Mouse (Mus musculus) ES-E14 (cell line): ENCODE data around the gene Utp15. TPM values are rescaled to one million over a fixed set of nuclear protein-coding genes. Genes with fewer than 3 reads are reported as not detected.

ENCODE experiments used
- DNase-seq: peaks from one replicate; pipeline ENCODE4 v3.0.0-alpha.2; 2013; ENCODE audit warnings: low read depth, low spot score
- H3K27ac ChIP-seq: 2 replicates; pipeline ENCODE4 v1.5.1; 2012; ENCODE audit warnings: low read depth, mild to moderate bottlenecking, low read length, moderate library complexity, mixed read lengths; ENCODE audit not compliant: poor library complexity, insufficient read depth, severe bottlenecking
- H3K36me3 ChIP-seq: 2 replicates; pipeline ENCODE4 v1.6.1; 2012; ENCODE audit warnings: mild to moderate bottlenecking, low read length, moderate library complexity, mixed read lengths; ENCODE audit not compliant: control insufficient read depth, poor library complexity, insufficient read depth, severe bottlenecking
- H3K4me1 ChIP-seq, 2 experiments: fragments of 150-350 bp in 1 of 2; sonication (generic) in 1 of 2; 2 replicates each; pipeline ENCODE4 v1.6.1; 2012; ENCODE audit warnings: low read length in 2 of 2, mild to moderate bottlenecking in 1 of 2, mixed read lengths in 1 of 2; ENCODE audit not compliant: control insufficient read depth in 2 of 2, insufficient read depth in 2 of 2, poor library complexity in 1 of 2
- H3K4me3 ChIP-seq, 2 experiments: fragments of 150-350 bp in 1 of 2; sonication (generic) in 1 of 2; 2 replicates each; pipeline ENCODE4 v1.5.1; 2012; ENCODE audit warnings: low read length in 2 of 2, low read depth in 1 of 2, mild to moderate bottlenecking in 1 of 2, mixed read lengths in 1 of 2; ENCODE audit not compliant: insufficient read depth in 1 of 2, poor library complexity in 1 of 2, severe bottlenecking in 1 of 2
- H3K9ac ChIP-seq: 2 replicates; pipeline ENCODE4 v1.6.1; 2012; ENCODE audit warnings: low read depth, mild to moderate bottlenecking, low read length, mixed read lengths; ENCODE audit not compliant: poor library complexity, insufficient read depth, severe bottlenecking
- H3K9me3 ChIP-seq: fragments of 150-350 bp; sonication (generic); 2 replicates; pipeline ENCODE4 v1.6.1; 2012; ENCODE audit warnings: low read depth, mild to moderate bottlenecking, low read length; ENCODE audit not compliant: control insufficient read depth, insufficient read depth
- CHD2 ChIP-seq: IDR thresholded peaks from 2 replicates; pipeline ENCODE4 v1.6.1; 2014; ENCODE audit warnings: mild to moderate bottlenecking, low read depth, low read length, inconsistent platforms
- HCFC1 ChIP-seq: IDR thresholded peaks from 2 replicates; pipeline ENCODE4 v1.6.1; 2012; ENCODE audit warnings: low read length, inconsistent platforms, borderline replicate concordance; ENCODE audit not compliant: insufficient read depth
- MAFK ChIP-seq: IDR thresholded peaks from 2 replicates; pipeline ENCODE4 v1.6.1; 2014; ENCODE audit warnings: mild to moderate bottlenecking, low read depth, low read length, inconsistent platforms; ENCODE audit not compliant: insufficient read depth
- ZC3H11A ChIP-seq: IDR thresholded peaks from 2 replicates; pipeline ENCODE4 v1.6.1; 2012; ENCODE audit warnings: low read depth, mild to moderate bottlenecking, inconsistent platforms, low read length, borderline replicate concordance
- ZNF384 ChIP-seq: IDR thresholded peaks from 2 replicates; pipeline ENCODE4 v1.6.1; 2012; ENCODE audit warnings: low read depth, low read length, inconsistent platforms
- in situ Hi-C, 2 experiments: fragments of 600-800 bp; cut with MboI; formaldehyde crosslinking; loops; one replicate each; pipeline ENCODE4 v1.15.1; 2025; ENCODE audit warnings: low sequenced_read_pairs in 2 of 2, inconsistent platforms in 1 of 2; ENCODE audit not compliant: unreplicated experiment in 2 of 2
- total RNA-seq: library from RNA; depleted of rRNA; stranded (reverse); fragments of 300-350 nt; gene quantifications from 2 replicates; pipeline ENCODE4 v1.2.3, GENCODE M21; 2012

Gene Utp15
- total RNA-seq, 1 experiment: 38.9 TPM

- H3K9me3 ChIP-seq: no peaks in the 10 kb centered on the region
- DNase-seq: no peak
- peaks cover 23% of the 10 kb centered on the region for H3K36me3 ChIP-seq
- TF ChIP-seq MAFK: no peak
- no peak for TF ChIP-seq HCFC1
- 0 out of 2 replicates have a peak, but pooled peaks have one; percentile 22 for TF ChIP-seq CHD2
- no peak overlapping the region for H3K4me3 ChIP-seq
- in situ Hi-C loops: no loop called here
- peak overlapping the region; percentile 49; the same call in 1 of the 2 replicates for H3K27ac ChIP-seq
- no peak overlapping the region for H3K9ac ChIP-seq
- H3K4me1 ChIP-seq: peaks cover 2 to 3% of the 10 kb centered on the region in 2 experiments; a peak in 3 of 4 replicates
Observed at GRCm38 (mm10) chr13:98306852-98307475, 44.1 kb upstream of the Utp15 start.

- peaks cover 2% of the 10 kb centered on the region in 2 experiments; a peak in 3 of 4 replicates for H3K4me1 ChIP-seq
- no peak overlapping the region for H3K4me3 ChIP-seq
- in situ Hi-C loops: no loop called here
- peak overlapping the region; percentile 63; the same call in 1 of the 2 replicates for H3K27ac ChIP-seq
- peaks cover 17% of the 10 kb centered on the region; the same call in 1 of the 2 replicates for H3K36me3 ChIP-seq
- peak; percentile 44 for DNase-seq
- no peaks in the 10 kb centered on the region for H3K9me3 ChIP-seq
- TF ChIP-seq HCFC1: no peak
- no peak for TF ChIP-seq CHD2
- TF ChIP-seq MAFK: no peak
- TF ChIP-seq ZC3H11A: no peak
- TF ChIP-seq ZNF384: no peak
- no peak overlapping the region for H3K9ac ChIP-seq
Observed at GRCm38 (mm10) chr13:98306393-98306792, 43.6 kb upstream of the Utp15 start.

- no peak overlapping the region for H3K4me3 ChIP-seq
- no peaks in the 10 kb centered on the region for H3K9me3 ChIP-seq
- H3K27ac ChIP-seq: no peak overlapping the region
- H3K36me3 ChIP-seq: peaks cover 10% of the 10 kb centered on the region; the same call in 1 of the 2 replicates
- TF ChIP-seq HCFC1 (no peak), ZC3H11A (no peak)
- in situ Hi-C loops: no loop called here
- H3K4me1 ChIP-seq: peaks cover 2% of the 10 kb centered on the region in 2 experiments; a peak in 3 of 4 replicates
- no peak overlapping the region for H3K9ac ChIP-seq
- no peak for DNase-seq
Observed at GRCm38 (mm10) chr13:98305257-98305656, 42.4 kb upstream of the Utp15 start.

- H3K36me3 ChIP-seq: no peaks in the 10 kb centered on the region
- DNase-seq: peak; percentile 91
- no peak overlapping the region for H3K4me3 ChIP-seq
- TF ChIP-seq ZNF384 (no peak), MAFK (peak; percentile 20; the same call in 1 of the 2 replicates), ZC3H11A (no peak), HCFC1 (no peak), CHD2 (no peak)
- no peak overlapping the region for H3K27ac ChIP-seq
- no peak overlapping the region for H3K9ac ChIP-seq
- peaks cover 0 to 13% of the 10 kb centered on the region in 2 experiments; a peak in 1 of 4 replicates for H3K4me1 ChIP-seq
- in situ Hi-C loops: no loop called here
- no peaks in the 10 kb centered on the region for H3K9me3 ChIP-seq
Observed at GRCm38 (mm10) chr13:98298833-98299758, 36.3 kb upstream of the Utp15 start.
